Mouse (Mus musculus): ENCODE measurements around the gene Adprm. TPM values are rescaled to one million over a fixed set of nuclear protein-coding genes. Genes with fewer than 3 reads are reported as not detected.

Adprm gene
- polyA plus RNA-seq, 1 experiment, result 15.4 TPM

GRCm38 (mm10) chr11:67044959-67045358 lies 7.4 kb downstream of the Adprm start:
- 68% methylated on average over 6 of the region's 6 CpGs for WGBS
- no peak overlapping the region for H3K27ac ChIP-seq (ENCODE audit: control insufficient read depth, insufficient read depth, low read depth, low read length, poor library complexity)
- no peak overlapping the region for H3K4me3 ChIP-seq (replicated peaks; ENCODE audit: control insufficient read depth, low read depth, low read length)
- peaks cover 6% of the 10 kb centered on the region for H3K4me1 ChIP-seq (ENCODE audit: control insufficient read depth, insufficient read depth, low read length)
- TF ChIP-seq CTCF (IDR thresholded peaks at IDR 0.05; ENCODE audit: control insufficient read depth, insufficient read depth, low read length) (no peak), POLR2A (IDR thresholded peaks at IDR 0.05; ENCODE audit: borderline replicate concordance, control insufficient read depth, low read depth, low read length) (no peak)

GRCm38 (mm10) chr11:67043007-67043406 lies 9.4 kb downstream of the Adprm start:
- TF ChIP-seq CTCF (IDR thresholded peaks at IDR 0.05; ENCODE audit: control insufficient read depth, insufficient read depth, low read length) (no peak), POLR2A (IDR thresholded peaks at IDR 0.05; ENCODE audit: borderline replicate concordance, control insufficient read depth, low read depth, low read length) (no peak)
- Histone ChIP-seq H3K27ac (ENCODE audit: control insufficient read depth, insufficient read depth, low read depth, low read length, poor library complexity) (no peak overlapping the region), H3K4me1 (ENCODE audit: control insufficient read depth, insufficient read depth, low read length) (peaks cover 6% of the 10 kb centered on the region), H3K4me3 (replicated peaks; ENCODE audit: control insufficient read depth, low read depth, low read length) (no peak overlapping the region)
- WGBS, result 78% methylated on average over 8 of the region's 8 CpGs

DNA sequence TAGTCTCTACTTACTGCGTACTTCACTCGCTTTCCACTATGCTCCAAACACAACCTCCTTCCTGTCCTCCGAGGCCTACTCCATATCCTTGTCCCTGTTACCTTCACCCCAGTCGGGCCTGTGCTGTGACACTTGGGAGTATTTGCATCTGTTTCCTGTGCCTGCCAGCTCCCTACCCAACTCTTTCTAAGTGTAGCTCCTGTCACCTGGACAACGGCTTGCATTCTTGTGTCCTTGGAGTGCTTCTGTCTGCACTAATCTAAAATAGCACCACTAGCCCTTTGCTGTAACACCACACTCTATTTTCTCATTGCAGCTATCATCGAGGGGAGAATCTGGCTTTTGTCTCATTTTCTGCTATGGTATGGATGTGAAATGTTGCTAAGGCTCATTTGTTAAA lies 11.9 kb downstream of the Adprm start:
- H3K27ac ChIP-seq (ENCODE audit: control insufficient read depth, insufficient read depth, low read depth, low read length, poor library complexity), result no peak overlapping the region
- 93% methylated on average over 6 of the region's 6 CpGs for WGBS
- no peak overlapping the region for H3K4me3 ChIP-seq (replicated peaks; ENCODE audit: control insufficient read depth, low read depth, low read length)
- TF ChIP-seq CTCF (IDR thresholded peaks at IDR 0.05; ENCODE audit: control insufficient read depth, insufficient read depth, low read length) (no peak), POLR2A (IDR thresholded peaks at IDR 0.05; ENCODE audit: borderline replicate concordance, control insufficient read depth, low read depth, low read length) (no peak)
- H3K4me1 ChIP-seq (ENCODE audit: control insufficient read depth, insufficient read depth, low read length), result no peaks in the 10 kb centered on the region; the same call in 1 of the 2 replicates

- H3K27ac ChIP-seq (ENCODE audit: control insufficient read depth, insufficient read depth, low read depth, low read length, poor library complexity), result no peak overlapping the region
- 89% methylated on average over 3 of the region's 3 CpGs for WGBS
- no peaks in the 10 kb centered on the region for H3K4me1 ChIP-seq (ENCODE audit: control insufficient read depth, insufficient read depth, low read length)
- no peak overlapping the region for H3K4me3 ChIP-seq (replicated peaks; ENCODE audit: control insufficient read depth, low read depth, low read length)
- TF ChIP-seq POLR2A (IDR thresholded peaks at IDR 0.05; ENCODE audit: borderline replicate concordance, control insufficient read depth, low read depth, low read length) (no peak), CTCF (IDR thresholded peaks at IDR 0.05; ENCODE audit: control insufficient read depth, insufficient read depth, low read length) (0 out of 2 replicates have a peak, but pooled peaks have one; percentile 8)
Measured at GRCm38 (mm10) chr11:67039799-67040198, 12.6 kb downstream of the Adprm start.

DNA sequence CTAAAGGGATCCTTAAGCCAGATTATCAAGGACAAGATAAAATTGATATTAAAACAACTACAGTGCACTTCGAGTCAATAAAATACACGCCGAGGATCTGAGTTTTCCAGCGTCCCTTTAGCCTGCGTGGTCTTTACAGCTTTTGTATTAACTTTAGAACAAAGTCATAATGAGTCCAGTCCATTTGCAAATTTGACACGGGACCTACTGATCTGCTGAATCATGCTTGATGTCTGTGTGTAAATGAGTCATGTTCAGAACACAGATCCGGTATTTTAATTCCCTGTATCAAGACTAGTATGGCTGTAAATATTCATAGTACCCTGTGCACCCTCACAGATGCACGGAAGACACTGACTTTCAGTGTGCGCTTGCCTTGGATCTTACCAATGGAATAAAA lies 15.5 kb downstream of the Adprm start:
- Histone ChIP-seq H3K4me3 (replicated peaks; ENCODE audit: control insufficient read depth, low read depth, low read length) (no peak overlapping the region), H3K27ac (ENCODE audit: control insufficient read depth, insufficient read depth, low read depth, low read length, poor library complexity) (no peak overlapping the region), H3K4me1 (ENCODE audit: control insufficient read depth, insufficient read depth, low read length) (no peaks in the 10 kb centered on the region)
- no peak for TF ChIP-seq CTCF (IDR thresholded peaks at IDR 0.05; ENCODE audit: control insufficient read depth, insufficient read depth, low read length)
- no peak for TF ChIP-seq POLR2A (IDR thresholded peaks at IDR 0.05; ENCODE audit: borderline replicate concordance, control insufficient read depth, low read depth, low read length)
- 85% methylated on average over 9 of the region's 9 CpGs for WGBS

GRCm38 (mm10) chr11:67036229-67036628 lies 16.2 kb downstream of the Adprm start:
- Histone ChIP-seq H3K27ac (ENCODE audit: control insufficient read depth, insufficient read depth, low read depth, low read length, poor library complexity) (no peak overlapping the region), H3K4me3 (replicated peaks; ENCODE audit: control insufficient read depth, low read depth, low read length) (no peak overlapping the region), H3K4me1 (ENCODE audit: control insufficient read depth, insufficient read depth, low read length) (no peaks in the 10 kb centered on the region)
- WGBS, result 82% methylated on average over 6 of the region's 6 CpGs
- TF ChIP-seq CTCF (IDR thresholded peaks at IDR 0.05; ENCODE audit: control insufficient read depth, insufficient read depth, low read length) (no peak), POLR2A (IDR thresholded peaks at IDR 0.05; ENCODE audit: borderline replicate concordance, control insufficient read depth, low read depth, low read length) (no peak)

GRCm38 (mm10) chr11:67034775-67035485 lies 17.5 kb downstream of the Adprm start:
- 59% methylated on average over 4 of the region's 4 CpGs for WGBS
- Histone ChIP-seq H3K4me1 (ENCODE audit: control insufficient read depth, insufficient read depth, low read length) (no peaks in the 10 kb centered on the region), H3K4me3 (replicated peaks; ENCODE audit: control insufficient read depth, low read depth, low read length) (no peak overlapping the region), H3K27ac (ENCODE audit: control insufficient read depth, insufficient read depth, low read depth, low read length, poor library complexity) (no peak overlapping the region)
- TF ChIP-seq CTCF (IDR thresholded peaks at IDR 0.05; ENCODE audit: control insufficient read depth, insufficient read depth, low read length) (no peak), POLR2A (IDR thresholded peaks at IDR 0.05; ENCODE audit: borderline replicate concordance, control insufficient read depth, low read depth, low read length) (no peak)

- no peak for TF ChIP-seq CTCF (IDR thresholded peaks at IDR 0.05; ENCODE audit: control insufficient read depth, insufficient read depth, low read length)
- no peak overlapping the region for H3K4me3 ChIP-seq (replicated peaks; ENCODE audit: control insufficient read depth, low read depth, low read length)
- no peaks in the 10 kb centered on the region for H3K4me1 ChIP-seq (ENCODE audit: control insufficient read depth, insufficient read depth, low read length)
- 60% methylated on average over 2 of the region's 2 CpGs for WGBS
- no peak overlapping the region for H3K27ac ChIP-seq (ENCODE audit: control insufficient read depth, insufficient read depth, low read depth, low read length, poor library complexity)
Measured at GRCm38 (mm10) chr11:67031603-67031915, 20.8 kb downstream of the Adprm start.
